Mouse (Mus musculus): ENCODE data around the gene Ptgr2.
A peak's percentile ranks its signal among the peaks of the same experiment; 100 is the strongest.
"Not testable (repeated sequence)": the region's sequence is repeated elsewhere in the genome, so short reads cannot be mapped to it uniquely, and the experiment has no call there.

Ptgr2 gene

GRCm38 (mm10) chr12:84284885-84285592 lies at the start of gene Ptgr2:
Ptgr2 (plus strand) TSS chr12:84285232.
- peak; percentile 88 to 94 for DNase-seq

- DNase-seq, result no peak
These were observed 49.5 kb upstream of the Ptgr2 start for GRCm38 (mm10) chr12:84235577-84235976.

GRCm38 (mm10) chr12:84235981-84236752 lies 48.9 kb upstream of the Ptgr2 start:
- DNase-seq, result no peak

- DNase-seq, result not testable (repeated sequence)
These were observed 48.0 kb upstream of the Ptgr2 start for GRCm38 (mm10) chr12:84237036-84237435.

- no peak for DNase-seq
These were observed 41.8 kb upstream of the Ptgr2 start for GRCm38 (mm10) chr12:84243076-84243770.

GRCm38 (mm10) chr12:84245683-84246082 lies 39.3 kb upstream of the Ptgr2 start:
- DNase-seq, result no peak

GRCm38 (mm10) chr12:84249217-84249616 lies 35.8 kb upstream of the Ptgr2 start:
- DNase-seq, result peak; percentile 81 to 88

- DNase-seq, result no peak
These were observed 32.2 kb upstream of the Ptgr2 start for GRCm38 (mm10) chr12:84252811-84253210.

- DNase-seq, result no peak
These were observed 30.1 kb upstream of the Ptgr2 start for GRCm38 (mm10) chr12:84254886-84255285.

GRCm38 (mm10) chr12:84260363-84260762 lies 24.7 kb upstream of the Ptgr2 start:
- no peak for DNase-seq

GRCm38 (mm10) chr12:84267264-84267663 lies 17.8 kb upstream of the Ptgr2 start:
- DNase-seq, result no peak

GRCm38 (mm10) chr12:84273366-84273765 lies 11.7 kb upstream of the Ptgr2 start:
- no peak for DNase-seq

GRCm38 (mm10) chr12:84275288-84275687 lies 9.7 kb upstream of the Ptgr2 start:
- DNase-seq, result no peak

GRCm38 (mm10) chr12:84276288-84276687 lies 8.7 kb upstream of the Ptgr2 start:
- DNase-seq, result no peak

- DNase-seq, result no peak
These were observed 8.2 kb upstream of the Ptgr2 start for GRCm38 (mm10) chr12:84276799-84277198.

- no peak for DNase-seq
These were observed 7.2 kb upstream of the Ptgr2 start for GRCm38 (mm10) chr12:84277832-84278231.

GRCm38 (mm10) chr12:84278901-84279300 lies 6.1 kb upstream of the Ptgr2 start:
- peak; percentile 36 to 45 for DNase-seq

GRCm38 (mm10) chr12:84284391-84284790 lies 641 bp upstream of the Ptgr2 start:
- no peak for DNase-seq

- DNase-seq, result no peak
These were observed 549 bp downstream of the Ptgr2 start for GRCm38 (mm10) chr12:84285593-84285968.

GRCm38 (mm10) chr12:84288461-84288860 lies 3.4 kb downstream of the Ptgr2 start:
- DNase-seq, result peak; percentile 18 to 50

- no peak for DNase-seq
These were observed 12.8 kb downstream of the Ptgr2 start for GRCm38 (mm10) chr12:84297851-84298250.

GRCm38 (mm10) chr12:84299265-84299664 lies 14.2 kb downstream of the Ptgr2 start:
- DNase-seq, result no peak

- DNase-seq, result no peak
These were observed 19.1 kb downstream of the Ptgr2 start for GRCm38 (mm10) chr12:84304101-84304500.

GRCm38 (mm10) chr12:84304554-84304953 lies 19.5 kb downstream of the Ptgr2 start:
- DNase-seq, result no peak
